Comparison of ENCODE assay signal across 9 mouse cellular contexts in the genomic region with DNA sequence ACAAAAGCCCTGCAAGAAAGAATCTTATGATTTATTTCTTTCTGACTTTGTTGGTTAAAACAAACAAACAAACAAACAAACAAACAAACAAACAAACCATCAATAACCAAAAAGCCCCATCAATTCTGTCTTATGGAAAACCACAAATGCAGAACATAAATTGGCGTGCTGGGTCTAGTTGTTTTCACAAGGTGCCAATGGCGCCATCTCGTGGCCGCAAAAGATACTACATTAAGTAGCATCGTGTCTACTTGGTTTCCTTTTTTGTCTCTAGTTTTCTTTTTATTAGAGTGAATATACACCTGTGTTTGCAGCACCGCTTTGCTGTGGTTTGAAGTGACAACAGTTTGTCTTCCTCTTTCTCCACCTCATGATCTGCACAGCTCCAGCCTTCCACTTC. TPM values are rescaled to one million over a fixed set of nuclear protein-coding genes. Genes with fewer than 3 reads are reported as not detected.
DNase-seq lines count a peak whose midpoint lies in the region; ATAC-seq and TF ChIP-seq lines count a peak whose summit lies in the region.
"Had no signal": no experiment of that assay in that cellular context is flagged by ENCODE, and none has a peak within 500 bp of the region (broad histone marks: within the 10 kb centered on the region; RNA-seq: fewer than 3 reads in every experiment).

No protein-coding gene starts in this region.

- no peak overlapping the region for H3K9ac ChIP-seq in hindbrain, embryonic 11.5 days (ENCODE audit: low read depth, low read length)
- no peak overlapping the region for H3K9ac ChIP-seq in hindbrain, embryonic 16.5 days (ENCODE audit: low read depth, low read length)
- no peak overlapping the region for H3K9ac ChIP-seq in heart, postnatal 0 days (replicated peaks; ENCODE audit: low read depth, low read length)
- H3K9ac ChIP-seq: neural tube, embryonic 13.5 days had no signal

- H3K27me3 ChIP-seq in hindbrain, embryonic 11.5 days (ENCODE audit: control insufficient read depth, insufficient read depth, low read length): peaks cover 8% of the 10 kb centered on the region; the same call in 1 of the 2 replicates
- H3K27me3 ChIP-seq in hindbrain, embryonic 16.5 days (replicated peaks; ENCODE audit: control insufficient read depth, insufficient read depth, low read length): peaks cover 12% of the 10 kb centered on the region
- H3K27me3 ChIP-seq in heart, postnatal 0 days (ENCODE audit: control insufficient read depth, insufficient read depth, low read length): no peaks in the 10 kb centered on the region

- no peaks in the 10 kb centered on the region for H3K36me3 ChIP-seq in hindbrain, embryonic 11.5 days (ENCODE audit: control insufficient read depth, insufficient read depth, low read length)
- H3K36me3 ChIP-seq in hindbrain, embryonic 16.5 days (ENCODE audit: control insufficient read depth, insufficient read depth, low read length): no peaks in the 10 kb centered on the region
- no peaks in the 10 kb centered on the region for H3K36me3 ChIP-seq in heart, postnatal 0 days (replicated peaks; ENCODE audit: control insufficient read depth, insufficient read depth, low read length)
- H3K36me3 ChIP-seq: neural tube, embryonic 13.5 days had no signal

- no peak overlapping the region for H3K27ac ChIP-seq in hindbrain, embryonic 11.5 days (ENCODE audit: low read depth, low read length)
- H3K27ac ChIP-seq in hindbrain, embryonic 16.5 days (ENCODE audit: low read depth, low read length): no peak overlapping the region
- H3K27ac ChIP-seq in heart, postnatal 0 days (ENCODE audit: low read depth): no peak overlapping the region
- H3K27ac ChIP-seq: neural tube, embryonic 13.5 days had no signal

- no peak for TF ChIP-seq EP300 in heart, postnatal 0 days (IDR thresholded peaks at IDR 0.05; ENCODE audit: low read depth)

- TF ChIP-seq CTCF in heart, postnatal 0 days (IDR thresholded peaks at IDR 0.05; ENCODE audit: low read depth): peak; percentile 87

- H3K9me3 ChIP-seq in hindbrain, embryonic 11.5 days (ENCODE audit: control insufficient read depth, low read length): no peaks in the 10 kb centered on the region
- no peaks in the 10 kb centered on the region for H3K9me3 ChIP-seq in hindbrain, embryonic 16.5 days (ENCODE audit: control insufficient read depth, low read length)
- no peaks in the 10 kb centered on the region for H3K9me3 ChIP-seq in heart, postnatal 0 days (replicated peaks; ENCODE audit: control insufficient read depth, low read length)
- H3K9me3 ChIP-seq: neural tube, embryonic 13.5 days had no signal

- no peaks in the 10 kb centered on the region for H3K4me1 ChIP-seq in hindbrain, embryonic 11.5 days (replicated peaks; ENCODE audit: control insufficient read depth, insufficient read depth, low read length)
- H3K4me1 ChIP-seq in hindbrain, embryonic 16.5 days (ENCODE audit: control insufficient read depth, insufficient read depth, low read depth, low read length): peaks cover 4% of the 10 kb centered on the region; the same call in 1 of the 2 replicates
- H3K4me1 ChIP-seq in heart, postnatal 0 days (ENCODE audit: control insufficient read depth, insufficient read depth): no peaks in the 10 kb centered on the region

- H3K4me3 ChIP-seq in hindbrain, embryonic 11.5 days (ENCODE audit: low read depth, low read length): no peak overlapping the region
- no peak overlapping the region for H3K4me3 ChIP-seq in hindbrain, embryonic 16.5 days (ENCODE audit: low read length)
- H3K4me3 ChIP-seq in heart, postnatal 0 days (ENCODE audit: low read depth, low read length): no peak overlapping the region
- H3K4me3 ChIP-seq: neural tube, embryonic 13.5 days had no signal

- ATAC-seq in hindbrain, embryonic 11.5 days (ENCODE audit: low FRiP score): no peak
- ATAC-seq in hindbrain, embryonic 16.5 days: no peak
- ATAC-seq in heart, postnatal 0 days (ENCODE audit: insufficient read depth, low read depth): no peak

- DNase-seq in hindbrain, embryonic 11.5 days (ENCODE audit: low spot score): peak; percentile 84
- peak; percentile 42 for DNase-seq in adrenal gland, adult 8-10 months
- DNase-seq in embryo, embryonic 11 days: peak; percentile 86
- DNase-seq in heart, postnatal 0 days (ENCODE audit: low spot score): peak; percentile 75
- peak; percentile 67 to 86 for DNase-seq in left cerebral cortex, adult 18-20 months (ENCODE audit: low spot score in 2 of 2)
- peak; percentile 74 for DNase-seq in naive thymus-derived CD4-positive, alpha-beta T cell, adult 2 months (ENCODE audit: low read depth)
- DNase-seq in testis, postnatal 10 days (ENCODE audit: low spot score): peak; percentile 88

- no peak overlapping the region for H3K4me2 ChIP-seq in hindbrain, embryonic 11.5 days (replicated peaks; ENCODE audit: low read depth, low read length)
- no peak overlapping the region for H3K4me2 ChIP-seq in hindbrain, embryonic 16.5 days (ENCODE audit: low read length)
- H3K4me2 ChIP-seq in heart, postnatal 0 days (ENCODE audit: low read depth, low read length): no peak overlapping the region
- H3K4me2 ChIP-seq: neural tube, embryonic 13.5 days had no signal

- WGBS in hindbrain, embryonic 11.5 days: 8% methylated on average over 6 of the region's 6 CpGs
- 5% methylated on average over 6 of the region's 6 CpGs for WGBS in hindbrain, embryonic 16.5 days
- 4% methylated on average over 6 of the region's 6 CpGs for WGBS in heart, postnatal 0 days

RNA-seq across cellular contexts. Expression of a gene that starts 6.2 kb away (rescaled TPM):
- 0.35 and 0.36 TPM in 2 replicates for polyA plus RNA-seq in hindbrain, embryonic 11.5 days (2014; fragmentation: Nextera tagmentation; extraction: Ambion mirVana)
- polyA plus RNA-seq in hindbrain, embryonic 16.5 days (2015; fragmentation: Nextera tagmentation; extraction: Ambion mirVana): 0.58 and 0.86 TPM in 2 replicates
- 1 to 10 TPM in 3 of 4 experiments, under 1 TPM in 1; 0.66 to 2.1 (median 1.8) TPM for total RNA-seq in adrenal gland, adult 8-10 months (2022)
- 42.8 and 58.1 TPM in 2 replicates for total RNA-seq in heart, postnatal 0 days (2014; rRNA removed; ENCODE audit: low replicate concordance)
- polyA plus RNA-seq in heart, postnatal 0 days (2015; fragmentation: Nextera tagmentation; extraction: Ambion mirVana): 31.9 and 32.5 TPM in 2 replicates
- under 1 TPM; 0.23 to 0.53 TPM for total RNA-seq in left cerebral cortex, adult 18-20 months (2021)

RNA-seq across cellular contexts. Expression of a gene that starts 22.0 kb away (rescaled TPM):
- not detected in 2 replicates for polyA plus RNA-seq in hindbrain, embryonic 11.5 days (2014; fragmentation: Nextera tagmentation; extraction: Ambion mirVana)
- not detected in 2 replicates for polyA plus RNA-seq in hindbrain, embryonic 16.5 days (2015; fragmentation: Nextera tagmentation; extraction: Ambion mirVana)
- total RNA-seq in adrenal gland, adult 8-10 months (2022): not detected
- total RNA-seq in heart, postnatal 0 days (2014; rRNA removed; ENCODE audit: low replicate concordance): not detected in 2 replicates
- not detected in 2 replicates for polyA plus RNA-seq in heart, postnatal 0 days (2015; fragmentation: Nextera tagmentation; extraction: Ambion mirVana)
- total RNA-seq in left cerebral cortex, adult 18-20 months (2021): not detected
- polyA plus RNA-seq: neural tube, embryonic 13.5 days had no signal

Comparison
In these comparisons a context has a peak if more than half of its experiments do, and no peak if none do; other contexts are left out.
1. RNA of a gene that starts 6.2 kb away (total RNA-seq): 42.8 to 58.1 TPM in heart, postnatal 0 days; 0.66 to 2.1 TPM in adrenal gland, adult 8-10 months and 0.23 to 0.53 TPM in left cerebral cortex, adult 18-20 months; every median in the first group is over 10 times any median in the second.
2. Peak in every context shown above with its lines, with median percentiles within 50 percentile points of each other: DNase-seq.